Mouse (Mus musculus): ENCODE results near the gene Eml6.

DNA sequence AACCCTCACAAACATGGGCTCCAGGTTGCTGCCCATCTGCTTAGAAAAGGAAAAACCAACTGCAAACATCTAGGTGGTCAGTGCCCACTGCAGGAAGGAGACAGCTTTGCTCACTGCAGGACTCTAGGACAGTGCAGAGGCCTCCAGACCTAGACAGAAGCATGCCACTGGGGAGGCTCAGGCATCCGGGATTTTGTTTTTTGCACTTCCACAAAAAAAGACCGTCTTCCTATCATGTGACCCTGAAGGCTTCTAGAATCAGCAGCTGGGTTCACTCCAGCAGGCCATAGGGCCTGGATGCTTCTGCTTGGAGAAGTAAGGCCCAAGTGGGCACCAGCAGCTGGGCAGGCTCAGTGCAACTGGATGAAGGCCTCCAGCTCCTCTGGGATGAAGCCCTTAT lies 202.7 kb downstream of the Eml6 start:
- TF ChIP-seq CTCF (IDR thresholded peaks at IDR 0.05; ENCODE audit: control insufficient read depth, insufficient read depth, insufficient read length): no peak
- TF ChIP-seq MYOG (IDR thresholded peaks at IDR 0.05; ENCODE audit: control insufficient read depth, extremely low read depth, insufficient read length): no peak
